Mouse (Mus musculus) kidney, embryonic 16.5 days (tissue): ENCODE results near the gene Pot1a. TPM values are rescaled to one million over a fixed set of nuclear protein-coding genes. Genes with fewer than 3 reads are reported as not detected.

Source experiments
- ATAC-seq: fragments of 200-750 bp; cut with Nextera tagmentation; 2 replicates; pipeline ENCODE4 v1.8.0; 2017; ENCODE audit warnings: moderate TSS enrichment; ENCODE audit not compliant: low FRiP score, low TSS enrichment
- H3K27ac ChIP-seq: fragments of 300-500 bp; sonication (generic); 2 replicates; pipeline ENCODE4 v1.5.1; 2014; ENCODE audit warnings: low read length
- H3K27me3 ChIP-seq: fragments of 300-500 bp; sonication (generic); 2 replicates; pipeline ENCODE4 v1.6.1; 2014; ENCODE audit warnings: low read length, control low read depth, mixed read lengths; ENCODE audit not compliant: insufficient read depth
- H3K36me3 ChIP-seq: fragments of 300-500 bp; sonication (generic); 2 replicates; pipeline ENCODE4 v1.6.1; 2014; ENCODE audit warnings: low read length, control low read depth, mixed read lengths; ENCODE audit not compliant: insufficient read depth
- H3K4me1 ChIP-seq: fragments of 300-500 bp; sonication (generic); 2 replicates; pipeline ENCODE4 v1.6.1; 2014; ENCODE audit warnings: low read length, control low read depth, mixed read lengths; ENCODE audit not compliant: insufficient read depth
- H3K4me2 ChIP-seq: fragments of 300-500 bp; sonication (generic); replicated peaks from 2 replicates; pipeline ENCODE4 v1.6.1; 2014; ENCODE audit warnings: low read depth, low read length
- H3K4me3 ChIP-seq: fragments of 300-500 bp; sonication (generic); 2 replicates; pipeline ENCODE4 v1.5.1; 2014; ENCODE audit warnings: mild to moderate bottlenecking, low read length
- H3K9ac ChIP-seq: fragments of 300-500 bp; sonication (generic); replicated peaks from 2 replicates; pipeline ENCODE4 v1.6.1; 2014; ENCODE audit warnings: low read length
- H3K9me3 ChIP-seq: fragments of 300-500 bp; sonication (generic); 2 replicates; pipeline ENCODE4 v1.6.1; 2016; ENCODE audit warnings: low read length, control low read depth
- WGBS: fragments of 180-500 bp; shearing (Covaris S2); extraction: QIAGEN DNeasy Blood & Tissue Kit; methylation state at CpG from one replicate; pipeline ENCODE4 v1.1.7; 2014; 5-methylcytosine and 5-hydroxymethylcytosine counted together
- polyA plus RNA-seq: library from polyadenylated mRNA; unstranded; fragments of >200 nt; fragmentation: Nextera tagmentation; extraction: Ambion mirVana; gene quantifications from 2 replicates; pipeline ENCODE4 v1.2.1, GENCODE M21; 2015

The Pot1a gene
- polyA plus RNA-seq, 1 experiment from 2014 or later, result 34.0 TPM

DNA sequence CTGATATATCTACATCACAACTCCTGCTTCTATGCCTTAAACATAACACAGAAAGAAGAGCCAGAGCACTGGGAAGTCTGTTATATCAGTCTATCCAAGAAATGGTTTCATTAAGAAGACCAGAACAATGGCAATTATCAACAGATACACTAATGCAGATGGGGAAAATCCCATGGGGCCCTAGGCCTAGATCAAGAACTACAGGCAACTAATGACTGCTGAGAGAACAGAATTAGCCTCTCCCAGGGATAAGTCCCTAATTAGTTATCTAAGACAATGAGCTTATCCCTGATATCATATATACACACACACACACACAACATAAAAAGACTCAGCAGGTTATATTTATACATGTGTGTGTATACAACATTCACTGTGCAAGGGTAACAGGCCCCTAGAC is 72.5 kb downstream of the Pot1a start:
- no peak overlapping the region for H3K9ac ChIP-seq
- no peak overlapping the region for H3K4me3 ChIP-seq
- no peaks in the 10 kb centered on the region for H3K4me1 ChIP-seq
- H3K9me3 ChIP-seq, result no peaks in the 10 kb centered on the region
- no peaks in the 10 kb centered on the region for H3K36me3 ChIP-seq
- no peak for ATAC-seq
- no peaks in the 10 kb centered on the region for H3K27me3 ChIP-seq
- H3K4me2 ChIP-seq, result no peak overlapping the region
- H3K27ac ChIP-seq, result no peak overlapping the region

DNA sequence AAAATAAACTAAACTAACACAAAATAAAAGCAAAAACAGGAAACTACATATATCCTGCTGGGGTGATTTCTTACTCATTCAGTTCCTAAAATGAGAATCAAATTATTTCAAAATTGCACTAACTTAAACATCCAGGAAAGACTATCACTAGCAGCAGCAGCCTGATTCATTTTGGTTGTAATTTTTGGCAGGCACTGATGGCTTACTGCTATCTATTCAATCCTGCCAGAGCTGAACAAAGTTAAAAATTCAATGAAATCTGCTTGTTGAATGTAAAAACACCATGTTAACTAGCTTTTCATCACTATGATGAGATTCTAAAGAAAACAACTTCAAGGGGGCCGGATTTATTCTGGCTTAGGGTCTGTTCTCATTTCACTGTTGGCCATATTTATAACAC is 82.5 kb downstream of the Pot1a start:
- H3K9ac ChIP-seq, result no peak overlapping the region
- no peaks in the 10 kb centered on the region for H3K4me1 ChIP-seq
- H3K9me3 ChIP-seq, result no peaks in the 10 kb centered on the region
- ATAC-seq, result no peak
- no peaks in the 10 kb centered on the region for H3K36me3 ChIP-seq
- no peaks in the 10 kb centered on the region for H3K27me3 ChIP-seq
- no peak overlapping the region for H3K4me2 ChIP-seq
- no peak overlapping the region for H3K27ac ChIP-seq
- no peak overlapping the region for H3K4me3 ChIP-seq
- 91% methylated on average over 1 of the region's 1 CpGs for WGBS

- 8% methylated on average over 2 of the region's 2 CpGs for WGBS
- ATAC-seq, result no peak
These were observed 98.4 kb downstream of the Pot1a start for GRCm38 (mm10) chr6:25710601-25711000.

DNA sequence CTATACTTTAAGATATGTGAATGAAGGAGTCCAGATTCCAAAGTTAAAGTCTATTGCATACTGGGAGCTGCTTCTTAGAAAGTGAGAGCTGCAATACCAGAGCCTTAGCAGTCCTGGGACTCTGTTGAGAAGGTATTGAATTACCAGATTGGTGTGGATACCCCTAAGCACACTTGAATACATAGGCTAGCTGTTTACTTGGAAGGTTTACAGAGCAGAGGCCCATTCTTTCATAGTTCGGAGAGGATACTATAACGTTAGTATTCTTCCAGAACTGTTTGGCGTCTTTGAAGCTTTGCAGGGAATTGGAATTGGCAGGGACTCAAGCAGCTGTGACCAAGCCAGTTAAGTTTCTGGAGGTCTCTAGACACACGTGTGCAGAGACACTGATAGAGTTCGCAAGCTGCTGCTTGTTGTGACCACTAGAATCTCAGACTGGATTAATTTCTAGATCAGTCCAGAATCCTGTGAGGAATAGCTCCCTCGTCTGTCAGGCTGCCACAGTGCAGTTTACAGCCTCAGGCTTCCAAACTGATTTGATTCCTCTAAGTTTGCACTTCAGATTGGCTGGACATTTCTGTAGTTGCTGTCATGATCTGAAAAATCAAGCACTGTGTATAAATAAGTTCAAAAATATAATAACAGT is 99.7 kb downstream of the Pot1a start:
- WGBS, result 56% methylated on average over 6 of the region's 6 CpGs
- peak; percentile 63; the same call in 1 of the 2 replicates for ATAC-seq

More at GRCm38 (mm10) chr6:25710601-25711000, 98.4 kb downstream of the Pot1a start:
- Histone ChIP-seq H3K27ac (no peak overlapping the region), H3K27me3 (no peaks in the 10 kb centered on the region), H3K4me1 (no peaks in the 10 kb centered on the region), H3K4me2 (no peak overlapping the region), H3K4me3 (no peak overlapping the region), H3K9me3 (no peaks in the 10 kb centered on the region), H3K36me3 (no peaks in the 10 kb centered on the region), H3K9ac (no peak overlapping the region)

DNA sequence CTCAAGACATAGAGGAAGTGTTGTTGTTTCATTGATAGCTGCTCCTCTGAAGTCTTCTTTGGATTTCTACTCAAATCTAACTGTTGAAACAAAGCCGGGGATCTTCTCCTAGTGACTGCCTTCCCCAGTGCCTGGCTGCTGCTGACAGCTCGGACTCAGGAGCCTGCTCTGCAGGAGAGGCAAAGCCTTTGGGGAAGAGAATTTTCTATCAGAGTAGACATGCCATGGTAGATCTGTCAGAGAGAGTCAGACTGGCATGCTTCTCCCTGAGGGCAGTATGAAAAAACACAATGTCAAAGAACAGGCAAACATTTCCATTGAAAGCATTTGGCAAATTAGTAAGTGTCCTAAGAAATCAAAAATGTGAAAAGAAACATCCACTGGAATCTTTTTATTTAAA is 109.1 kb downstream of the Pot1a start:
- Histone ChIP-seq H3K27me3 (no peaks in the 10 kb centered on the region), H3K9ac (no peak overlapping the region), H3K9me3 (no peaks in the 10 kb centered on the region), H3K4me1 (no peaks in the 10 kb centered on the region), H3K36me3 (no peaks in the 10 kb centered on the region), H3K4me2 (no peak overlapping the region), H3K27ac (no peak overlapping the region), H3K4me3 (no peak overlapping the region)
- WGBS, result 47% methylated on average over 2 of the region's 2 CpGs
- ATAC-seq, result no peak

More for the DNA sequence above, 99.7 kb downstream of the Pot1a start:
- Histone ChIP-seq H3K4me2 (no peak overlapping the region), H3K36me3 (no peaks in the 10 kb centered on the region), H3K4me3 (no peak overlapping the region), H3K27me3 (no peaks in the 10 kb centered on the region), H3K9me3 (no peaks in the 10 kb centered on the region), H3K27ac (no peak overlapping the region), H3K9ac (no peak overlapping the region), H3K4me1 (no peaks in the 10 kb centered on the region)

Other genes with a start within 250 kb of the Pot1a start
- 0.15 and 0.31 TPM in 2 replicates for gene Gpr37, start 118.5 kb downstream of the Pot1a start, polyA plus RNA-seq